Mouse (Mus musculus) forebrain, embryonic 16.5 days (tissue): ENCODE results near the gene Col4a6. TPM values are rescaled to one million over a fixed set of nuclear protein-coding genes. Genes with fewer than 3 reads are reported as not detected.

ENCODE experiments used
- ATAC-seq: fragments of 200-750 bp; cut with Nextera tagmentation; 2 replicates; pipeline ENCODE4 v1.8.0; 2017; ENCODE audit warnings: mild to moderate bottlenecking, moderate library complexity
- H3K27ac ChIP-seq: fragments of 300-500 bp; sonication (generic); 2 replicates; pipeline ENCODE4 v1.5.1; 2014; ENCODE audit warnings: low read length, control low read depth
- H3K27me3 ChIP-seq: fragments of 300-500 bp; sonication (generic); replicated peaks from 2 replicates; pipeline ENCODE4 v1.6.1; 2014; ENCODE audit warnings: low read length; ENCODE audit not compliant: control insufficient read depth, insufficient read depth
- H3K36me3 ChIP-seq: fragments of 300-500 bp; sonication (generic); 2 replicates; pipeline ENCODE4 v1.6.1; 2014; ENCODE audit not compliant: control insufficient read depth, insufficient read depth
- H3K4me1 ChIP-seq: fragments of 300-500 bp; sonication (generic); replicated peaks from 2 replicates; pipeline ENCODE4 v1.6.1; 2014; ENCODE audit warnings: low read length; ENCODE audit not compliant: control insufficient read depth, insufficient read depth
- H3K4me2 ChIP-seq: fragments of 300-500 bp; sonication (generic); 2 replicates; pipeline ENCODE4 v1.6.1; 2014; ENCODE audit warnings: mild to moderate bottlenecking, low read length, control low read depth
- H3K4me3 ChIP-seq: fragments of 300-500 bp; sonication (generic); replicated peaks from 2 replicates; pipeline ENCODE4 v1.5.1; 2014; ENCODE audit warnings: mild to moderate bottlenecking, low read length, control low read depth
- H3K9ac ChIP-seq: fragments of 300-500 bp; sonication (generic); replicated peaks from 2 replicates; pipeline ENCODE4 v1.6.1; 2014; ENCODE audit warnings: low read depth, low read length, control low read depth
- H3K9me3 ChIP-seq: fragments of 300-500 bp; sonication (generic); 2 replicates; pipeline ENCODE4 v1.6.1; 2016; ENCODE audit warnings: low read length; ENCODE audit not compliant: control insufficient read depth
- WGBS: fragments of 180-500 bp; shearing (Covaris S2); extraction: QIAGEN DNeasy Blood & Tissue Kit; methylation state at CpG from one replicate; pipeline ENCODE4 v1.1.7; 2014; 5-methylcytosine and 5-hydroxymethylcytosine counted together
- polyA plus RNA-seq: library from polyadenylated mRNA; unstranded; fragments of >200 nt; fragmentation: Nextera tagmentation; extraction: Ambion mirVana; gene quantifications from 2 replicates; pipeline ENCODE4 v1.2.1, GENCODE M21; 2015

Gene Col4a6
- polyA plus RNA-seq, 1 experiment from 2014 or later = 1.3 TPM

- H3K9me3 ChIP-seq = no peaks in the 10 kb centered on the region
- WGBS = 88% methylated on average over 3 of the region's 3 CpGs
- no peak overlapping the region for H3K9ac ChIP-seq
- H3K4me2 ChIP-seq = no peak overlapping the region
- H3K36me3 ChIP-seq = no peaks in the 10 kb centered on the region
- H3K4me1 ChIP-seq = no peaks in the 10 kb centered on the region
- no peak overlapping the region for H3K27ac ChIP-seq
- H3K27me3 ChIP-seq = no peaks in the 10 kb centered on the region
- no peak for ATAC-seq
- no peak overlapping the region for H3K4me3 ChIP-seq
These were observed 181.0 kb downstream of the Col4a6 start for GRCm38 (mm10) chrX:141292702-141293462.

- Histone ChIP-seq H3K4me3 (no peak overlapping the region), H3K27ac (no peak overlapping the region), H3K36me3 (no peaks in the 10 kb centered on the region), H3K4me2 (no peak overlapping the region), H3K9ac (no peak overlapping the region), H3K27me3 (no peaks in the 10 kb centered on the region), H3K4me1 (no peaks in the 10 kb centered on the region), H3K9me3 (no peaks in the 10 kb centered on the region)
- WGBS = 94% methylated on average over 2 of the region's 2 CpGs
- ATAC-seq = no peak
These were observed 197.5 kb downstream of the Col4a6 start for GRCm38 (mm10) chrX:141276397-141276796.

GRCm38 (mm10) chrX:141265986-141266385 lies 207.9 kb downstream of the Col4a6 start:
- Histone ChIP-seq H3K9me3 (no peaks in the 10 kb centered on the region), H3K4me2 (no peak overlapping the region), H3K27me3 (peaks cover 2% of the 10 kb centered on the region; the same call in 1 of the 2 replicates), H3K36me3 (no peaks in the 10 kb centered on the region), H3K27ac (no peak overlapping the region), H3K4me3 (no peak overlapping the region), H3K4me1 (no peaks in the 10 kb centered on the region), H3K9ac (no peak overlapping the region)
- WGBS = 25% methylated on average over 1 of the region's 1 CpGs
- no peak for ATAC-seq

DNA sequence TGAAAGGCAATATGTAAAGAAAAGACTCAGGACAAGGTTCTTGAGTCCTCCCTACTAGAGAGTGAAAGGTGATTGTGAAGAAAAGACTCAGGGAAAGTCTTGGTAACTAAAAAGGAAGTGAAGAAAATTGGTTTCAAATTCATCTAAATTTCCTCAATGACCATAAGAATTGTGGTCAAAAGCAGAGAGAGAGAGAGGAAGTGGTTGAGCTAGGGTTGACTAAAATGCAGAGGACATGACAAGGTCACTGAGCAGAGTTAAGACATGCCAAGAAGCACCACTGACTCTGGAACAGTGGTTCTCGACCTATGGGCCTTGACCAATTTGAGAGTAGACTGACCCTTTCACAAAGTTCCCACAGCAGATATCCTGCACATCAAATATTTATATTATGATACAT lies 224.2 kb downstream of the Col4a6 start:
- Histone ChIP-seq H3K4me2 (no peak overlapping the region), H3K4me1 (no peaks in the 10 kb centered on the region), H3K27me3 (no peaks in the 10 kb centered on the region), H3K36me3 (no peaks in the 10 kb centered on the region), H3K9ac (no peak overlapping the region), H3K9me3 (no peaks in the 10 kb centered on the region), H3K27ac (no peak overlapping the region), H3K4me3 (no peak overlapping the region)
- WGBS = 68% methylated on average over 1 of the region's 1 CpGs
- ATAC-seq = no peak

- peak; percentile 40 for ATAC-seq
- no peaks in the 10 kb centered on the region for H3K4me1 ChIP-seq
- H3K9ac ChIP-seq = no peak overlapping the region
- no peak overlapping the region for H3K4me3 ChIP-seq
- no peaks in the 10 kb centered on the region for H3K36me3 ChIP-seq
- no peaks in the 10 kb centered on the region for H3K9me3 ChIP-seq
- peaks cover 2% of the 10 kb centered on the region; the same call in 1 of the 2 replicates for H3K27me3 ChIP-seq
- H3K27ac ChIP-seq = no peak overlapping the region
- WGBS = 66% methylated on average over 2 of the region's 2 CpGs
- H3K4me2 ChIP-seq = no peak overlapping the region
These were observed 237.1 kb downstream of the Col4a6 start for GRCm38 (mm10) chrX:141236564-141237333.

DNA sequence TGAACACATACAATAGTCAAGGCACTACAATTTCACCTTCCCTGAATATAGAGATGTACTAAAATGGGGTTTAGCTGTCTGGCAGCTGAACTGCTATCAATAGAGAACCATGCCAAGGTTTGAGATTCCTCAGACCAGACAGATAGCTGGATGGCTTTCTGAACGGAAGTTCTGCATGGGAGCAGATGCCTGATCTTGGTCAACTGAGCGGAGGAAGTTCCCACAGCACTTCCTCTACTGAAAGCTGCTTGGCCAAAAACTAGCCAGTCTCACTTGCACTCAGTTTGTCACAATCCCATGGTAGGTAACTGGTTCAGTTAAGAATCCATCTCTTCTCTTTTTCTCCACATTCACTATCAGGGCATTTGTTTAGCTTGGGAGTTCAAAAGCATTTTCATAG lies 245.7 kb downstream of the Col4a6 start:
- Histone ChIP-seq H3K4me3 (no peak overlapping the region), H3K4me1 (no peaks in the 10 kb centered on the region), H3K4me2 (no peak overlapping the region), H3K9me3 (no peaks in the 10 kb centered on the region), H3K36me3 (no peaks in the 10 kb centered on the region), H3K9ac (no peak overlapping the region), H3K27ac (no peak overlapping the region), H3K27me3 (no peaks in the 10 kb centered on the region; the same call in 1 of the 2 replicates)
- WGBS = 97% methylated on average over 2 of the region's 2 CpGs
- ATAC-seq = no peak

GRCm38 (mm10) chrX:141212802-141213201 lies 261.1 kb downstream of the Col4a6 start:
- peaks cover 6% of the 10 kb centered on the region; the same call in 1 of the 2 replicates for H3K27me3 ChIP-seq
- H3K27ac ChIP-seq = no peak overlapping the region
- no peaks in the 10 kb centered on the region for H3K4me1 ChIP-seq
- H3K36me3 ChIP-seq = no peaks in the 10 kb centered on the region
- ATAC-seq = peak; percentile 59
- 29% methylated on average over 5 of the region's 5 CpGs for WGBS
- no peak overlapping the region for H3K4me3 ChIP-seq
- no peak overlapping the region for H3K4me2 ChIP-seq
- H3K9me3 ChIP-seq = no peaks in the 10 kb centered on the region
- no peak overlapping the region for H3K9ac ChIP-seq

- Histone ChIP-seq H3K27me3 (no peaks in the 10 kb centered on the region), H3K4me1 (no peaks in the 10 kb centered on the region), H3K36me3 (no peaks in the 10 kb centered on the region), H3K4me2 (no peak overlapping the region), H3K9ac (no peak overlapping the region), H3K27ac (no peak overlapping the region), H3K9me3 (no peaks in the 10 kb centered on the region), H3K4me3 (no peak overlapping the region)
- ATAC-seq = no peak
- 80% methylated on average over 3 of the region's 3 CpGs for WGBS
These were observed 274.9 kb downstream of the Col4a6 start for GRCm38 (mm10) chrX:141198993-141199392.

GRCm38 (mm10) chrX:141195036-141195435 lies 278.8 kb downstream of the Col4a6 start:
- Histone ChIP-seq H3K27me3 (no peaks in the 10 kb centered on the region), H3K4me1 (no peaks in the 10 kb centered on the region), H3K9me3 (no peaks in the 10 kb centered on the region), H3K4me2 (no peak overlapping the region), H3K36me3 (no peaks in the 10 kb centered on the region), H3K4me3 (no peak overlapping the region), H3K9ac (no peak overlapping the region), H3K27ac (no peak overlapping the region)
- no peak for ATAC-seq
